Mouse (Mus musculus): Measurements from ENCODE around the gene Derl3. TPM values are rescaled to one million over a fixed set of nuclear protein-coding genes. Genes with fewer than 3 reads are reported as not detected.
"Not testable (repeated sequence)": the region's sequence is repeated elsewhere in the genome, so short reads cannot be mapped to it uniquely, and the experiment has no call there.

Gene Derl3
- polyA plus RNA-seq, 1 experiment from 2014 or later = 1.4 TPM

DNA sequence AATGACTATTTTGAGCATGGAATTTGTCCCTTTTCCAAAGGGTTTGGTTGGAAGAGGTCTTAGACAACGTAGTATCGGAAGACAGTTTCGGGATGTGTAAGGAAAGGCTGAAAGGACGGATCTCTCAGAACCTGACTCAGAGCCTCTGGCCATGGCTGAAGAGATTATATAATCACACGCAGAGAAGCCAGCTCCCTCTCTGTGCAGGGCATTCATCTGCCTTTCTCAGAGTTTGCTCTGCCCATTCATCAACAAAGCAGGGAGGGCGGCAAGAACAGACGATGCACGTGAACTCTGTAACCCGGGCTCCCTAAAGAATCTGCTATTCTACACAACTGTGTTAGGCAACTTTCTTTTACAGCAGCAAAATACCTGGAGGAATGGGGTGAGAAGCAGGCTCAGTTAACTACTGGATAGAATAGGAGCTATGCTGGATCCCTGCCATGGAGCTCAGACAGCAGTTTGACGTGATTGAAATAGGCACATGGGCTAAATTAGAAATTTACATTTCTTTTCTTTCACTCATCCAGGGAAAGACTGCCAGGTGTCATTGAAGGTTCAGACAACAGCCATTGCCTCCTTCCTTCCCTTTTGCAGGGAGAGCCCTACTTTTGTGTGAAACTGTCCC lies 19.6 kb upstream of the Derl3 start:
- Histone ChIP-seq H3K4me2 (peak overlapping the region; percentile 63), H3K4me1 (replicated peaks) (peaks cover 14% of the 10 kb centered on the region), H3K9me3 (replicated peaks) (no peaks in the 10 kb centered on the region), H3K36me3 (no peaks in the 10 kb centered on the region), H3K9ac (no peak overlapping the region), H3K27me3 (no peaks in the 10 kb centered on the region), H3K4me3 (no peak overlapping the region), H3K27ac (peak overlapping the region; percentile 74)
- no peak for ATAC-seq (replicated peaks; ENCODE audit: insufficient number of reproducible peaks, insufficient read depth, low FRiP score, low read depth)
- 35% methylated on average over 10 of the region's 10 CpGs for WGBS

DNA sequence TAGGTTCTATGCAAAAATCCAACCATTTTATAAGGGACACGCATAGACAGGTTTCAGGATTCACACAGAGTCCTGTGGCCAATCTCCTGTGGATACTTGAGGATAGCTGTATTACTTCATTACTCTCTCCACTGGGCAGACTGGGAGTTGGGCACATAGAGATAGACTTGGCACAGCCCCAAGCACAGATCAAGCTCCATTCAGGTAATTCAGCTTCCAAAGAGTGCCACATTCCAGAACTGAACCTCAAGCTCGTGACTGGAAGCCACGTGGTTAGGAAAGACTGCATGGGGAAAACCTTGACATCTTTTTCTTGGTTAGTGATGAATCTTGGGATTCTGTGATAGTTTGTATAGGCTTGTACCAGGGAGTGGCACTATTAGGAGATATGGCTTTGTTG lies 14.4 kb upstream of the Derl3 start:
- 81% methylated on average over 3 of the region's 3 CpGs for WGBS
- Histone ChIP-seq H3K27me3 (no peaks in the 10 kb centered on the region), H3K4me1 (replicated peaks) (peaks cover 6% of the 10 kb centered on the region), H3K36me3 (no peaks in the 10 kb centered on the region), H3K9ac (no peak overlapping the region), H3K27ac (no peak overlapping the region), H3K9me3 (replicated peaks) (no peaks in the 10 kb centered on the region), H3K4me3 (no peak overlapping the region), H3K4me2 (no peak overlapping the region)
- ATAC-seq (replicated peaks; ENCODE audit: insufficient number of reproducible peaks, insufficient read depth, low FRiP score, low read depth) = no peak

DNA sequence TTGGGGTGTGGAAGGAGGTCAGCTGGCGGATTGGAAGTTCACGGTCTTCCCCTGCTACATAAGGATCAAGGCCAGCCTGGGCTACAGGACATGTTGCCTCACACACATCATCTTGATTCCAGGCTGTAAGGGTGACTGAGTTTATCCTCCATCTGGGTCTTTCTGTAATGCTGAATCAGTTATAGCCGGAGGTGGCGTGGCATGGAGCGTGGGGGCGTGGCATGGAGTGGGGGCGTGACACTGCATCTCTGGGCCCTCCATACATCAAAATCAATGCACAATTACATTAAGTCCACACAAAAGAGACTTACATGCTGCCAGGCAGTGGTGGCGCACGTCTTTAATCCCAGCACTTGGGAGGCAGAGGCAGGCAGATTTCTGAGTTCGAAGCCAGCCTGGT lies 12.9 kb upstream of the Derl3 start:
- 90% methylated on average over 10 of the region's 10 CpGs for WGBS
- H3K4me2 ChIP-seq = no peak overlapping the region
- no peaks in the 10 kb centered on the region for H3K36me3 ChIP-seq
- H3K4me3 ChIP-seq = no peak overlapping the region
- no peak for ATAC-seq (replicated peaks; ENCODE audit: insufficient number of reproducible peaks, insufficient read depth, low FRiP score, low read depth)
- peaks cover 6% of the 10 kb centered on the region for H3K4me1 ChIP-seq (replicated peaks)
- no peaks in the 10 kb centered on the region for H3K9me3 ChIP-seq (replicated peaks)
- H3K27ac ChIP-seq = no peak overlapping the region
- H3K27me3 ChIP-seq = no peaks in the 10 kb centered on the region
- no peak overlapping the region for H3K9ac ChIP-seq

DNA sequence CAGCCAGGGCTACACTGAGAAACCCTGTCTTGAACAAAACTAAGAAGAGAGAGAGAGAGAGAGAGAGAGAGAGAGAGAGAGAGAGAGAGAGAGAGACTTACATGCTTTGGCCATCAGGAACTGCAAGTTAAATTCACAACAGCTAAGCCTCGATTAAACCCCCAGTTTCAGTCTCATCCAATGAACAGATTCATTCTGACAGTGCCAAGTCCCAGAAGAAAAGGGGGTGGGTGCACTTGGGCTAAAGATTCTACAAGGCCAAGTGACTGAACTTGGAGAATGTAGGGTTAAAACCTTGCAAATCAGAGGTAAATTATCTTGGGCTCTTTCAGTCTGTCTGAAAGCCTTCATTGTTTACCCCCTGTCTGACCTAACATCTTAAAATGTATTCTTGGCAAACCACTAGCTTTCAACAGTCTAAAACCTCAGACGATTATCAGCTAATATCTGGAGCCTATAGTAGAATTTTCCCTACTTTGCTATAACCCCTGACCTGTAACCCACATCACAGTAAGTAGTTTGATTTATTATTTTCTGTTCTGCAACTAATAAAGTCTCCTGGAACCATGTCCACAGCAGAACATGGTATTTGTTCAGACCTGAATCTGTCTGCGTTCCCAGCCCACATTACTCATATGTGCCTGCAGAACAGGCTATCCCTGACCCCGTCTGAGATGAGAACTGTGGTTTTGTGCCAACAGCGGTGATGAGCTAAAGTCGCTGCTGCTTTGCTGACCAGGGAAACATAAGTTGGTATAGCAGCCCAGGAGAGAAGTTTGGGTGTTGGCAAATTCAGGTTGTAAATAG lies 12.2 kb upstream of the Derl3 start:
- Histone ChIP-seq H3K9ac (no peak overlapping the region), H3K36me3 (no peaks in the 10 kb centered on the region), H3K9me3 (replicated peaks) (no peaks in the 10 kb centered on the region), H3K27me3 (no peaks in the 10 kb centered on the region), H3K27ac (peak overlapping the region; percentile 25), H3K4me3 (no peak overlapping the region), H3K4me2 (no peak overlapping the region), H3K4me1 (replicated peaks) (peaks cover 6% of the 10 kb centered on the region)
- WGBS = 57% methylated on average over 6 of the region's 6 CpGs
- no peak for ATAC-seq (replicated peaks; ENCODE audit: insufficient number of reproducible peaks, insufficient read depth, low FRiP score, low read depth)

DNA sequence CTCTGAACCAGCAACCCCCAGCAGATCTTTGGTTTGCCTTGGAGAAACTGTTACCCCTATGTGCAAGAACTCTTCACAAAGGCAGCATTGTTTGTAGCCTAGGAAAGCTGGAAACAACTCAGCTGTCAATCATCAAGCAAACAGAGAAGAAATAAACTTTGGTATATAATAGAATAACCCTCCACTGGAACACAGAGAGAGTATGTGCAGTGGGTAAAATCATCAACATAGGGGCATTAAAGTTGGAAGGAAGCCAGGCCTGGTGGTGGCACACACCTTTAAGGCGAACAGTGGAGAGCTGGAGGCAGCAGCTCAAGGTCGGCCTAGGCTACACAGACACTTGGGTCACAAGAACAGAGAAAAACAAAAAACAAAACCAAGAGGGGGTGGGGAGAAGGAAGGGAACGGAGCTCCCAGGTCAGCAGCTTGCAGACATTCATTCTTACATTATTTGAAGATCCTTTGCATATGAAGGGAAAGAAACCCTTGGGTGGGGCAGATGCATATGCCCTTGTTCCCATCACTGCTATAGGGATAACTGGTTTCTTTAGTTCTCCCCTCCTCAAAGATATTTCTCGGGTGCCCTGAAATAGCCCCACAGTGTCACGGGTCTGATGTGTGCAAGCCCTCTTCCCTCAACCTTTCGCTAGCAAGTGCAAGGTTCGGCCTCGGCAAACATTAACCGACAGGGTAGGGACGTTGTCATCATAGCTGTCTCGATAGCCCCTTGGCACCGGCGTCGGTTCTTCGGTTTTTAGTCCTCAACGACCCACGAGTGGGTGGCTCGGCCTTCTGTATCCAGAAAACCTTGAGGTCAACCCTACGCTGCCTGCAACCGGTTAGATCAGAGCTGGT lies 11.4 kb upstream of the Derl3 start:
- peak overlapping the region; percentile 25 for H3K27ac ChIP-seq
- no peaks in the 10 kb centered on the region for H3K36me3 ChIP-seq

DNA sequence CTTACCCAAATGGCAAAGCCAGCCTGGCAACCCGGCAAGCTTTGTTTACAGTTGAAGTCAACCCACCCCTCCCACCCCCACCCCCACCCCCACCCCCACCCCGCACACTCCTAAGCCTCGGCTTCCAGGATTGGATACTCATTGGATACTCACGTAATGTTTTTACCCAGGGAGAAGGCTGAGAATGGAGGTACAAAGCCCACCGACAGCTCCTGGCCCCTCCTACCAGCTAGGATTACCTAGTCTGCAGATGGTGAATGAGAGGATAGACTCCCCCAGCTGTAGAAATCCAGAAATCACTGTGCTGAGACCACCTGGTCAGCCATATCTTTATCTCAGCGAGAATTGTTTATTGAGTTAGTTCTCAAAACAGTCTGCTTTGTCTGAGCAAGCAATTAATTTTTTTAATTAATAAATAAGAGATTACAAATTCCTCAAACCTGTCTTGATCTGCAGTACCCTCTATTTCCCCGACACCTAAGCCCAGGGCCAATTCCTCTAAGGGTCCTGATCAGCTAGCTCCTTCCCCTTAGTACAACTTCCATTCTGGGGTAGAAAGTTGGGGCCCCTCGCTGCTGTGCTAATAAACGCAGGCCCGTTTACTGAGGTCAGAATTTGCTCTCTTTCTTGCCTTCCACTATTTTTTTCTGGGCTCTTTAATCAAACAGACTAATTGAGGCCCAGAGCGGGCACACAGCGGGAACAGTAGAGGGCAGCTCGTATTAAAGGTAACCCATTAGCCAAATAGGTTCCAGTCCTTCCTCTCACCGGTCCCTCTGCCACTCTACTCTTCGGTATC lies 10.6 kb upstream of the Derl3 start:
- no peaks in the 10 kb centered on the region for H3K36me3 ChIP-seq
- no peak for ATAC-seq (replicated peaks; ENCODE audit: insufficient number of reproducible peaks, insufficient read depth, low FRiP score, low read depth)
- 0 out of 2 replicates have a peak overlapping the region, but pooled peaks have one; percentile 47 for H3K9ac ChIP-seq
- H3K4me3 ChIP-seq = 0 out of 2 replicates have a peak overlapping the region, but pooled peaks have one; percentile 17
- no peaks in the 10 kb centered on the region for H3K27me3 ChIP-seq
- H3K27ac ChIP-seq = no peak overlapping the region
- WGBS = 17% methylated on average over 15 of the region's 15 CpGs
- H3K4me1 ChIP-seq (replicated peaks) = peaks cover 6% of the 10 kb centered on the region
- H3K9me3 ChIP-seq (replicated peaks) = no peaks in the 10 kb centered on the region
- H3K4me2 ChIP-seq = peak overlapping the region; percentile 50

More for the DNA sequence above, 11.4 kb upstream of the Derl3 start:
- no peaks in the 10 kb centered on the region for H3K27me3 ChIP-seq
- peaks cover 6% of the 10 kb centered on the region for H3K4me1 ChIP-seq (replicated peaks)
- ATAC-seq (replicated peaks; ENCODE audit: insufficient number of reproducible peaks, insufficient read depth, low FRiP score, low read depth) = no peak
- no peak overlapping the region for H3K4me3 ChIP-seq
- H3K9ac ChIP-seq = no peak overlapping the region
- H3K4me2 ChIP-seq = no peak overlapping the region
- H3K9me3 ChIP-seq (replicated peaks) = no peaks in the 10 kb centered on the region
- WGBS = 28% methylated on average over 20 of the region's 20 CpGs

DNA sequence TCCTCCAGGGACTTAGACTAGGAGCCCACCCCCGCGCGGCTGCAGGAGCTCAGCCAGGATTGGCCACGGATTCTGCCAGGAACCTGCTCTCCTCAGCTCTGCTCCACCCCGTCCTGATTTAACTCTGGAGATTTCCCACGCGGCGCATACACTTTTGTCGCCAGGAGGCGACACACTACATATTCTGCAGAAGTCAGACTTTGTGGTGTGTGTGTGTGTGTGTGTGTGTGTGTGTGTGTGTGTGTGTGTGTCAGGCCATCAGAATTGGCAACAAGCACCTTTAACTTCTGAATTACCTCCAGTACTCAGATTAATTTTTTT lies 10.0 kb upstream of the Derl3 start:
- Histone ChIP-seq H3K9ac (0 out of 2 replicates have a peak overlapping the region, but pooled peaks have one; percentile 47), H3K9me3 (replicated peaks) (no peaks in the 10 kb centered on the region), H3K4me2 (peak overlapping the region; percentile 50), H3K36me3 (no peaks in the 10 kb centered on the region), H3K27me3 (no peaks in the 10 kb centered on the region), H3K4me3 (0 out of 2 replicates have a peak overlapping the region, but pooled peaks have one; percentile 17), H3K4me1 (replicated peaks) (peaks cover 6% of the 10 kb centered on the region), H3K27ac (no peak overlapping the region)
- ATAC-seq (replicated peaks; ENCODE audit: insufficient number of reproducible peaks, insufficient read depth, low FRiP score, low read depth) = peak; percentile 75
- under 1% methylated on average over 10 of the region's 10 CpGs for WGBS

DNA sequence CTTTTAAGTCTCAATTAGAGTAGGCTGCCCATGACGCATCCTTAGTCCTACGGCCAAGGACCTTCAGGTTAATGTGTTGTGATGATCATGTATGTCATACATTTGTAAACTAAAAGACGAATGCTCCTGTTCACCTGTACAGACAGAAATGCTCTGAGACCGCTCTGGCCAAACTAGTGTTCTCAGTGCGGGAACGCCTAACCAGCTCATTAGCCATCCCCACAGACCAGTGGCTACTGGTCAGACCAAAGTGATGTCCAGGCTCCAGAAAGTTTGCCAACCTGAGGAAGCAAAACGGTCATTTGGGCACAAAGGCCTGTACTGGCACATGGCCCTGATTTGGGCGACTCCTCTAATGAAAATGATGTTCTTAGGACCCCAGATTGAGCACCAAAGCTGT lies 8.5 kb upstream of the Derl3 start:
- Histone ChIP-seq H3K27ac (no peak overlapping the region), H3K4me1 (replicated peaks) (peaks cover 8% of the 10 kb centered on the region), H3K4me3 (no peak overlapping the region), H3K27me3 (no peaks in the 10 kb centered on the region), H3K9ac (no peak overlapping the region), H3K4me2 (no peak overlapping the region), H3K36me3 (no peaks in the 10 kb centered on the region), H3K9me3 (replicated peaks) (no peaks in the 10 kb centered on the region)
- no peak for ATAC-seq (replicated peaks; ENCODE audit: insufficient number of reproducible peaks, insufficient read depth, low FRiP score, low read depth)
- 93% methylated on average over 8 of the region's 8 CpGs for WGBS

DNA sequence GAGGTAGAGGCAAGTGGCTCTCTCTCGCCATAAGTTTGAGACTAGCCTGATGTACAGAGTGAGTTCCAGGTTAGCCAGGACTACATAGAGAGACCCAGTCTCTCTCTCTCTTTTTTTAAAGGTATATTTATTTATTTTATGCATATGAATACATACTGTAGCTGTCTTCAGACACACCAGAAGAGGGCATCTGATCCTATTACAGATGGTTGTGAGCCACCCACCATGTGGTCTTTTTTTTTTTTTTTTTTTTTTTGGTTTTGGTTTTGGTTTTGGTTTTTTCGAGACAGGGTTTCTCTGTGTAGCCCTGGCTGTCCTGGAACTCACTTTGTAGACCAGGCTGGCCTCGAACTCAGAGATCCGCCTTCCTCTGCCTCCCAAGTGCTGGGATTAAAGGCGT lies 5.7 kb upstream of the Derl3 start:
- not testable (repeated sequence) for H3K27ac ChIP-seq; H3K4me1 ChIP-seq (replicated peaks); H3K9ac ChIP-seq; ATAC-seq (replicated peaks; ENCODE audit: insufficient number of reproducible peaks, insufficient read depth, low FRiP score, low read depth); H3K4me2 ChIP-seq; H3K36me3 ChIP-seq; H3K27me3 ChIP-seq; H3K9me3 ChIP-seq (replicated peaks); H3K4me3 ChIP-seq
- whole genome bisulfite sequencing = 87% methylated on average over 5 of the region's 5 CpGs

DNA sequence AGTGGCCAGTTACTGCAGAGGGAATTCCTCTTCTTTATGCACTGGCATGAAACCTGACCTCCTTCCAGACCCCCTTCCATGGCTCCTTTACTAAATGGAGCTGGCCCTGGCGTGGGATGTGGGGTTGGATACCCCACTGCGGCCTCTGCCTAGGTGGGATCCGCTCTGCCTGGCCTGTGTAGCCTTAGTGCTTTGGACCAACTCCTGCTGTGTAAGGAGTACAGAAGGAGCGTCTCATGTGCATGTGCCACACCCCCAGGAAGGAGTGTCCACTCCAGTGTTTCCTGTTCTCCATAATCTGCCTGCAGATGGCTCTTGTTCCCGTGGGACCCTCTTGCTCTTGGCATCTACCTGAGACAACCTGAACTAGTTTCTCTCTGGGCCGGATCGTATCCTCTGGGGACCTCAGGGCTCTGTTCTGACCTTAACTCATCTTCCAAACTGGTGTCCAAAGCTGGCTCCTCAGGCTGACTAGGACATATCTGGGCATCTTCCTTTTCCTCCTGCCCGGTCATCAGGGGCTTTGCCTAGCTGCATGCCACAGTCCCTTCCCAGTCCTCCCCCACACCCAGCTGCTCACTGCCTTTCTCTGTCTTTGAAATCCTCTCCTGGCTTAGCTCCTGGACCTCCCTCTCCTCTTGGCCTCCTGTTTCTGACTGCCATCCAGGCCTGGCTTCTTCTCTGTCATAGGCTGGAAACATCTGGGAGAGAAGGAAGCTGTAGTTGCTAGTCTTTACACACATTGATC lies 3.6 kb upstream of the Derl3 start:
- H3K36me3 ChIP-seq = no peaks in the 10 kb centered on the region
- H3K9ac ChIP-seq = no peak overlapping the region
- H3K27ac ChIP-seq = no peak overlapping the region
- H3K27me3 ChIP-seq = no peaks in the 10 kb centered on the region
- peaks cover 14% of the 10 kb centered on the region for H3K4me1 ChIP-seq (replicated peaks)
- no peak overlapping the region for H3K4me3 ChIP-seq
- H3K9me3 ChIP-seq (replicated peaks) = no peaks in the 10 kb centered on the region
- no peak for ATAC-seq (replicated peaks; ENCODE audit: insufficient number of reproducible peaks, insufficient read depth, low FRiP score, low read depth)
- H3K4me2 ChIP-seq = no peak overlapping the region
- WGBS = 40% methylated on average over 8 of the region's 8 CpGs

All from heart, embryonic 15.5 days (tissue).